Mouse (Mus musculus): ENCODE measurements around the gene Slc22a20.

The Slc22a20 gene

DNA sequence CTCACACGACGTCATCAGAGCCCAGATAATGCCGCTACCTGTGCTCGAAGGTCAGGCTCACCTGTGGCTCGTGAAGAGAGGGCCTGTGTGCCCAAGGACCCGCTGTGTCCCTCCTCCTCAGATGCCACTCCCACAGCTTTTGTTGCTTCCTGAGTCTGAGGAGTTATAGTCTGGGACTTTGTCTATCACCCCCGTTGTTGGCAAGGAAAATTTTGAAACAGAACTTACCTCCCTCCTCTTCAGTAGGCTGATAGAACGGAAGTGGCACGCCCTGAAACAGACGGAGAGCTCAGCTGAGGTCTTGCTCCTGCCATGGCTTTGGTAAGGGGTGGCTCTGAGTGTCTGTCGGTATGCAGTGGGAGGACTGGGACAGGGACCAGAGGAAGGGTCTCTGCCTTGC, 35.7 kb downstream of the Slc22a20 start:
- DNase-seq = peak in 1 of 2 experiments; percentile 58

DNA sequence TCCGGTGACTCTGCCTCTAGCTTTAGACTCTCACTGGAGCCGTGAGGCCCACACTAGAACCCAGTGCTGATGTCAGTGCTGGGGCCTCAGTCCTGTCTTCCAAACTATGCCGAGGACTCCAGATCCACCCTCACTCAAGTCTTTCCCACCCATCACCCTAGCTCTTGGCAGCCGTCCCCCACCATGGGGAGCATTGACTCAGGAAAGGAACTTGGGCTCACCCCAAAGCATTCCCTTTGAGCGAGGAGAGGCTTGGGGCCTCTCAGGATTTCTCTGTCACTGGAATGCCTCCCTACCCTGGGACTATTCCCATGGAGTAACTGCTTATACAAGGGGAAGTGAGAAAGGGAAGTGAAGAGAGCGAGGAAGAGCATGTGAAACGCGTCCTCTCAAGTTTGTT, 40.1 kb downstream of the Slc22a20 start:
- peak; percentile 26 to 43 for DNase-seq

DNA sequence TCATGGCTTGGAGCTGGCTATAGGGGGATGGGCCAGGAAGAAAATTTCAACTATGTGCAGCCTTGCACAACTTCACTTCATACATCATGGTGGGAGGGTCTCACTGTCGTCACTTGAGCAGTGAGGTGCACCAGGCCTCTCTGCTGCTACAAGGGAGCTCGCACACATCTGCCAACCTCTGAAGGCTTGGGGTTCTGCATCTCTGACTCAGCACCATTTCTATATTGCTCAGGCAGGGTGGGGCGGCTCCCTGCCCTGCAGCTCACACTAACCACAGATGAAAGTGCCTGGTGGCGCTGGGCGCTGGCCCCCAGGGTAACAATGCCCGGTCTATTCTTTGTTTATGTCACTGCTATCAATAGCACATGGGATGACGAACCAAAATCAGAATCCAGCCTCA, 40.9 kb downstream of the Slc22a20 start:
- peak; percentile 36 to 49 for DNase-seq

- no peak for DNase-seq
These were observed 41.8 kb downstream of the Slc22a20 start for GRCm38 (mm10) chr19:5944145-5944544.

- DNase-seq = no peak
These were observed 42.5 kb downstream of the Slc22a20 start for GRCm38 (mm10) chr19:5943404-5943803.

DNA sequence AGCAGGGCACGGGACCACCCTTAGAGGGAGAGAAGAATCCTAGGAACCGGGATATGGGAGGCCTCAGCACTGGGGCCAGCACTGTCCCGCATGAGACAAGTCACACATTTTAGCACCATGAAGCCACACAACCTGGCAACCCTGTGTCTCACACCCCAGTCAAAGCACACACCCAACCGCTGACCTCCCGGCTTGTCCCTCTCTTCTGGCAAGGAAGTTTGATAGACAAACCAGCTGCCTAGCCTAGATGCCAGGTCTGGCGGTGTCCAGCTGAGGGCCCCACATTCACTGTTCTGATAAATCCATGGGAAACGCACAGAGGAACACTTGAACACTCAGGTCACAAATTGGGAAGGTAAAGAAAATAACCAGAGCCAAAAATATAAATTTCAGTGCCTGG, 43.4 kb downstream of the Slc22a20 start:
- DNase-seq = no peak

GRCm38 (mm10) chr19:5940656-5941055, 45.3 kb downstream of the Slc22a20 start:
- DNase-seq = no peak

GRCm38 (mm10) chr19:5940173-5940572, 45.8 kb downstream of the Slc22a20 start:
- peak; percentile 94 to 95 for DNase-seq

DNA sequence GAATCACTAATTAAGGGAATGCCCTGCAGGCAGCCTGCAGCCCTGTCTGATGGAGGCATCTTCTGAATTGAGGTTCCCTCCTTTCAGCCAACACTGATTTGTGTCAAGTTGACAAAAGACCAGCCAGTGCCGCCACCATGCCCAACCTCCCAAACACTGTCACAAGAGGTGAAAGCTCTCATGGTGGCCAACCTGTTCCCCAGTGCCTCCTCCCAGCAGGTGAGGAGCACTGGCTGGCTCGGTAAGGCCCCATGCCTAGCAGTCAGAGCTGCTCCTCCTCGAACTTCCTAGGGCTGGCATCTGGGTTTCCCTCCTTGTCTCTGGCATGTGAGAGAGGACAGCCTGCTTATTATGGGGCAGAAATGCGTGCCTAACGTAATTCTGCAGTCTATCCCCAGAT, 46.2 kb downstream of the Slc22a20 start:
- no peak for DNase-seq

- no peak for DNase-seq
These were observed 47.4 kb downstream of the Slc22a20 start for GRCm38 (mm10) chr19:5938516-5938915.

DNA sequence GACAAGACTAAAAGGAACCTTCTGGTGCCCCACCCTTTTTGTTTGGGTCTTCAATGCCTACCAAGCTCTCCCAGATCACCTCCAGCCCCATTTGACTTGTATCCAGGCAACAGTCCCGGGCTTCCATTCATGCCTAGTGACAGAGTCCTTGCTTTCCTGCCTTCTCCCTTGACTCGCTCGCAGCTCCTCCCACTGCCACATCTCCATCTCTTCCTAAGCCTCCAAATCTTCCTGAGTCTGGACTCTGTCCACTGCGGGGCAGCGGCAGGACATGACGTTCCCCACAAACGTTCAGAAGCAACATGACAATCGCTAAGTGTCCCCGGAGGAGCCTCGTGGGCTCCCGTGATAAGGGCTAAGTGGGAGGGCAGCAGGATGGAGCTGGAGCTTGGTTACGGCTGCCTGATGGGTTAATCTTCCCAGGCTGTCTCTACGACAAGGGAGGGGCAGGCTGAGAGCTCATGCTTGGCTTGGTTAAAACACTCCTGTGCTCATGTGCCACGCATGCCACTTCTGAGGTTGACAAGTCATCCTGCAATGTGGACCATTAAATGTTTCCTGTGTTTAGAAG, 48.0 kb downstream of the Slc22a20 start:
- DNase-seq = no peak

DNA sequence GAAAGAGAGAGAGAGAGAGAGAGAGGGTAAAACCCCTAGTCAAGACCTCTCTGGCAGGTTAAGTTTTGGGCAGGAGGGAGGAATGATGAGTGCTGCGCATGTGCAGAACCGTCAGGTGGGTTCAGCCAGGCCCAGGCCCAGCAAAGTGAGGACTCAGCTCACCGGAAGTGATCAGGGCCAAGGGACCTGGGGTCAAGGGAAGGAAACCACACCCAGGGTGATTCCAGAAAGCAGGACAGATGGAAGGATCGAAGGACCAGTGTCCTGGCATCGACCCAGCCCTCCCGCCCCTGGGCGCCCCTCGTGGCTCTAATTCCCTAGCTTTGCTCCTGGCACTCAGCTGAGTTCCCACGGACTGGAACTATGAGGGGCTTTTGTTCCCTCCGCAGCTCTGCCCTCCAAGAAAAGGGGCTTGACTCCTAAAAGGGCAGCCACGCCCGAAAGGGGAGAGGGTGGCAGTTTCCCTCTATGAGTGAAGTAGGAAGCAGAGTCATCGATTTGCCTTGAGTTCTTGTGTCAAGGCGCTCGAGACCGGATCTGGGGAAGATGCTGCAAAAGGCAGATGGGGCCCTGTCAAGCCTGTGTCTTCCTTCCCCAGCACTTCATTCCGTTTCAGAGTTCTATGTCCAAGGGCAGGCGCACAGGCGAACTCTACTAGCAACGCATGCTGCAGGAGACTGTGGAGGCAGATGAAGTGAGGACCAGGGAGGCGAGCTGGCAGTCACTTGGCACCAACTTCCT, 48.7 kb downstream of the Slc22a20 start:
- DNase-seq = no peak

- peak; percentile 61 to 63 for DNase-seq
These were observed 50.3 kb downstream of the Slc22a20 start for GRCm38 (mm10) chr19:5935691-5936090.

DNA sequence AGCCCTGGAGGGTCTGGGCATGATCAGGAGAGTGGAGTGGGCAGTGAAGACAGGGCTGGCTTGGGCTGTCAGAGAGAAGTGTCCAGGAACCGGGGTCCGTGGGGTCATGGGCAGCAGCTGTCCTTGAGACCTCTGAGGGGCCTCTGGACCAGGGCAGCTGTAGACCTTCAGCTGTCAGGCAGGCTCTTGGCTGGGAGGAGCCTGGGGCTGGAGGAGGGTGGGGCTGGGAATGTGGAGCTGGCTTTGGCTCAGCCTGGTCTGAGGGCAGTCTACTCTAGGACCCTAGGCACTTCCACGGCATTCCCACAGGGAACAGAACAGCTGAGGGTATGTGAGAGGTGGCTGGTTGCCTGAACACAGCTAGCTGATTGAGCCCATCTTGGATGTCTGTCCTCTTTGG, 50.7 kb downstream of the Slc22a20 start:
- DNase-seq = peak; percentile 56 to 73

DNA sequence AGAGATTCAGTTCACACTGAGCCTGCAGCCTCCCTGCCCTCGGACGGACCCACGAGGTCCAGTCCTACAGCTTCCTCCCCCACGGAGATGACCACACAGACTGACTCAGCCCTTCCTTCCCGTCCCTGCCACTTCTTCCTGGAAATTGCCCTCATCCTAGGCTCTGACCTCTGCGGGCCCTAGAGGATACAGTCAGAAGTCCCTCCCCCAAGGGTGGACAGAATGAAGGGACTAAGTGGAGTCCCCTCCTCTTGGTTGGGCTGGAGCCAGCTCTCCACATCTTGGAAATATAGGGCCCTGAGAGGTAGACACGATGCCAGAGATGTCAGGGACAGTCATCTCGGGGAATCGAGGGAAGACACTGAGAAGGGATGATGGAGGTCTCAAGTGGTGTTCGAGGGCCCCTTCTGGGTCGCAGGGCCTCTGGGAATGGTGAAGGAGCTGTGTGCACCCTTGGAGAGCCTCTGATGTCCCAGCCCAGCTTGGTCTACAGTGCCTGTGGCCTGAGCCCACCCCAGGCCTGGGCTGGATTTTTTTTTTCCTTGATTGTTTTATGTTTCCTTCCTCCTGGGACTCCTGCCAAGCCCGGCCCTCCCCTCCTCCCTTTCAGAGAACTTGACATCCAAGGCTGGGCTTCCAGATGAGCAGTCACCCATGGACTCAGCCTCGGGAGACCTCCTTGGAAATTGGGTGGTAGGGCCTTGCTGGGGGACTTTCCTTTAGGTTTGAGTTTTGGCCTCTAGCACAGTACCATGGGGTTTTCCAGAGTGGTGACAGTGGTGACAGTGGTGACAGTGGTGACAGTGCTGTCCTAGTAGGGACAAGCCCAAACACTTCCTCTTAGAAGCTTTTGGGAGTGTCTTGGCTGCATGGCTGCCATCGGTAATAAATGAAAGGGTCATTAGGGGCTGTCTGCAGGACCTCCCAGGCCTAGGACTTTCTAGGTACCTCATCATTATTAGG, 56.0 kb downstream of the Slc22a20 start:
- peak; percentile 90 to 94 for DNase-seq

GRCm38 (mm10) chr19:5928546-5928945, 57.4 kb downstream of the Slc22a20 start:
- DNase-seq = no peak

- DNase-seq = no peak
These were observed 57.8 kb downstream of the Slc22a20 start for GRCm38 (mm10) chr19:5928104-5928503.

- DNase-seq = no peak
These were observed 58.4 kb downstream of the Slc22a20 start for GRCm38 (mm10) chr19:5927532-5927931.

- peak; percentile 53 to 63 for DNase-seq
These were observed 58.9 kb downstream of the Slc22a20 start for GRCm38 (mm10) chr19:5927026-5927425.

- no peak for DNase-seq
These were observed 60.6 kb downstream of the Slc22a20 start for GRCm38 (mm10) chr19:5925311-5925855.

GRCm38 (mm10) chr19:5924713-5925093, 61.2 kb downstream of the Slc22a20 start, which contains the start of gene Cdc42ep2:
Gene Cdc42ep2, minus strand, starts transcription at chr19:5924816.
- peak; percentile 99 for DNase-seq

GRCm38 (mm10) chr19:5923990-5924712, 61.8 kb downstream of the Slc22a20 start:
- DNase-seq = peak; percentile 94 to 99
